Mouse (Mus musculus) C2C12 (cell line): ENCODE data around the gene Gm21981. TPM values are rescaled to one million over a fixed set of nuclear protein-coding genes. Genes with fewer than 3 reads are reported as not detected.

ENCODE experiments used
- H3K27me3 ChIP-seq: one replicate; pipeline ENCODE4 v1.6.1; 2011; ENCODE audit not compliant: control insufficient read depth, insufficient read depth, insufficient read length
- H3K36me3 ChIP-seq: one replicate; pipeline ENCODE4 v1.6.1; 2011; ENCODE audit not compliant: control insufficient read depth, insufficient read depth
- H3K4me3 ChIP-seq: one replicate; pipeline ENCODE4 v1.5.1; 2011; ENCODE audit warnings: mild to moderate bottlenecking, control low read depth; ENCODE audit not compliant: poor library complexity, insufficient read depth, severe bottlenecking
- H3K79me2 ChIP-seq: one replicate; pipeline ENCODE4 v1.6.1; 2011; ENCODE audit not compliant: control insufficient read depth, insufficient read depth
- H3K79me3 ChIP-seq: one replicate; pipeline ENCODE4 v1.6.1; 2011; ENCODE audit warnings: low read depth, control low read depth
- H3ac ChIP-seq: one replicate; pipeline ENCODE3; 2011; ENCODE audit warnings: low read depth; ENCODE audit not compliant: control insufficient read depth, insufficient read length
- CEBPB ChIP-seq: IDR thresholded peaks from one replicate; pipeline ENCODE4 v1.6.1; 2011; ENCODE audit warnings: low read depth, mild to moderate bottlenecking, control low read depth, moderate library complexity
- CTCF ChIP-seq: IDR thresholded peaks from one replicate; pipeline ENCODE4 v1.5.1; 2011; ENCODE audit not compliant: control insufficient read depth, insufficient read depth, insufficient read length
- FOSL1 ChIP-seq: IDR thresholded peaks from one replicate; pipeline ENCODE4 v1.8.0; 2011; ENCODE audit warnings: mild to moderate bottlenecking, low read length; ENCODE audit not compliant: poor library complexity, insufficient read depth, severe bottlenecking
- MAX ChIP-seq: IDR thresholded peaks from one replicate; pipeline ENCODE4 v1.6.1; 2011; ENCODE audit warnings: mild to moderate bottlenecking, control low read depth
- MYOD1 ChIP-seq: IDR thresholded peaks from one replicate; pipeline ENCODE4 v1.6.1; 2011; ENCODE audit warnings: low read depth; ENCODE audit not compliant: control insufficient read depth, insufficient read length
- MYOG ChIP-seq: IDR thresholded peaks from one replicate; pipeline ENCODE4 v1.6.1; 2011; ENCODE audit not compliant: control insufficient read depth, insufficient read length; ENCODE audit errors: extremely low read depth
- USF1 ChIP-seq: IDR thresholded peaks from one replicate; pipeline ENCODE4 v1.6.1; 2011; ENCODE audit warnings: low read depth, mild to moderate bottlenecking, control low read depth, moderate library complexity
- polyA plus RNA-seq: library from polyadenylated mRNA; unstranded; fragments of >200 nt; fragmentation: generic; extraction: Trizol; gene quantifications from one replicate; pipeline ENCODE4 v1.2.1, GENCODE M21; 2012; ENCODE audit warnings: missing spikeins

Gm21981 gene
- polyA plus RNA-seq, 1 experiment, result 1.3 TPM

- Histone ChIP-seq H3K27me3 (no peaks in the 10 kb centered on the region), H3K79me2 (peaks cover 29% of the 10 kb centered on the region), H3K79me3 (peaks cover 20% of the 10 kb centered on the region), H3K36me3 (peaks cover 16% of the 10 kb centered on the region), H3K4me3 (no peak overlapping the region), H3ac (peak overlapping the region; percentile 14)
- TF ChIP-seq MYOG (no peak), CTCF (no peak), FOSL1 (no peak), MAX (no peak), USF1 (no peak), MYOD1 (no peak), CEBPB (no peak)
These were observed 4.4 kb downstream of the Gm21981 start for GRCm38 (mm10) chr17:47689894-47690293.

- peak within 1 kb of the TSS; percentile 94 for H3K4me3 ChIP-seq
- no peaks in the 10 kb centered on the region for H3K27me3 ChIP-seq
- peaks cover 20% of the 10 kb centered on the region for H3K79me3 ChIP-seq
- peak within 1 kb of the TSS; percentile 82 for H3ac ChIP-seq
- TF ChIP-seq MYOD1 (no peak), CTCF (no peak), MYOG (no peak), CEBPB (no peak), FOSL1 (no peak), USF1 (no peak), MAX (no peak)
- peaks cover 25% of the 10 kb centered on the region for H3K36me3 ChIP-seq
- H3K79me2 ChIP-seq, result peaks cover 29% of the 10 kb centered on the region
These were observed 5.4 kb downstream of the Gm21981 start, which contains the start of gene Frs3 for GRCm38 (mm10) chr17:47688608-47689575. Gene Frs3 (plus strand): TSS chr17:47689030.

GRCm38 (mm10) chr17:47688344-47688607 lies 6.0 kb downstream of the Gm21981 start, which contains the start of gene Tomm6:
Gene Tomm6 (minus strand): TSS chr17:47688386.
- Histone ChIP-seq H3K79me2 (peaks cover 29% of the 10 kb centered on the region), H3K27me3 (no peaks in the 10 kb centered on the region), H3K4me3 (peak within 1 kb of the TSS; percentile 94), H3ac (peak within 1 kb of the TSS; percentile 82), H3K36me3 (peaks cover 30% of the 10 kb centered on the region), H3K79me3 (peaks cover 20% of the 10 kb centered on the region)
- TF ChIP-seq CEBPB (no peak), CTCF (no peak), MAX (no peak), MYOG (no peak), MYOD1 (no peak), USF1 (no peak), FOSL1 (no peak)

GRCm38 (mm10) chr17:47687409-47688343 lies 6.6 kb downstream of the Gm21981 start:
- Histone ChIP-seq H3K79me3 (peaks cover 20% of the 10 kb centered on the region), H3K4me3 (peak overlapping the region; percentile 94), H3K27me3 (no peaks in the 10 kb centered on the region), H3ac (peak overlapping the region; percentile 82), H3K36me3 (peaks cover 32% of the 10 kb centered on the region), H3K79me2 (peaks cover 29% of the 10 kb centered on the region)
- peak; percentile 35 for TF ChIP-seq MAX
- no peak for TF ChIP-seq FOSL1
- peak; percentile 52 for TF ChIP-seq USF1
- TF ChIP-seq CTCF, result no peak
- TF ChIP-seq MYOD1, result no peak
- TF ChIP-seq CEBPB, result peak; percentile 97
- TF ChIP-seq MYOG, result no peak

- Histone ChIP-seq H3K27me3 (no peaks in the 10 kb centered on the region), H3K79me2 (peaks cover 29% of the 10 kb centered on the region), H3K4me3 (no peak overlapping the region), H3K79me3 (peaks cover 20% of the 10 kb centered on the region), H3K36me3 (peaks cover 32% of the 10 kb centered on the region), H3ac (no peak overlapping the region)
- TF ChIP-seq CTCF, result no peak
- no peak for TF ChIP-seq CEBPB
- no peak for TF ChIP-seq MYOD1
- no peak for TF ChIP-seq MAX
- no peak for TF ChIP-seq MYOG
- no peak for TF ChIP-seq USF1
- no peak for TF ChIP-seq FOSL1
These were observed 11.4 kb downstream of the Gm21981 start for GRCm38 (mm10) chr17:47682836-47683235.
